Mouse (Mus musculus): ENCODE data around the gene Acacb. TPM values are rescaled to one million over a fixed set of nuclear protein-coding genes. Genes with fewer than 3 reads are reported as not detected.
A peak's percentile ranks its signal among the peaks of the same experiment; 100 is the strongest.

The Acacb gene
- total RNA-seq, 2 experiments from 2014 or later = 184 to 195 TPM

DNA sequence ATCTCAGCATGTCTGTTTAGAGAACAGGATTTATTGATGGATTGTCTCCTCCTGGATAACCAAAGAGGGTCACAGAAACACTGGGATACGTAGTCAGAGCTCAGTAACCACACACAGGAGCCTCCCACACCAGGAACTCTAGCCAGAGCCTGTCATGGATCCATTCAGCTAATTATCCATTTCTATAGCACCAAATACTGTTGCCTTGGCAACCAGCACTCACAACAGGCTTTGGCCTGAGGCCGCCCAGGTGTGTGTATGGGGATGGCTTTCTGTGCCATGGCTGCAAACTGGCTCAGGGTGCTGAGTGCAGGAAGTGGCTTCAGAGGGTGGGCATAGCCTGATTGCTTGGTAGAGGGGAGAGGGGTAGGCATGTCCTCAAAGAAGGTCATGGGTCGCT is 143.7 kb downstream of the Acacb start:
- intact Hi-C loops (cut with DNase I) = no loop called here
- no peak for DNase-seq

DNA sequence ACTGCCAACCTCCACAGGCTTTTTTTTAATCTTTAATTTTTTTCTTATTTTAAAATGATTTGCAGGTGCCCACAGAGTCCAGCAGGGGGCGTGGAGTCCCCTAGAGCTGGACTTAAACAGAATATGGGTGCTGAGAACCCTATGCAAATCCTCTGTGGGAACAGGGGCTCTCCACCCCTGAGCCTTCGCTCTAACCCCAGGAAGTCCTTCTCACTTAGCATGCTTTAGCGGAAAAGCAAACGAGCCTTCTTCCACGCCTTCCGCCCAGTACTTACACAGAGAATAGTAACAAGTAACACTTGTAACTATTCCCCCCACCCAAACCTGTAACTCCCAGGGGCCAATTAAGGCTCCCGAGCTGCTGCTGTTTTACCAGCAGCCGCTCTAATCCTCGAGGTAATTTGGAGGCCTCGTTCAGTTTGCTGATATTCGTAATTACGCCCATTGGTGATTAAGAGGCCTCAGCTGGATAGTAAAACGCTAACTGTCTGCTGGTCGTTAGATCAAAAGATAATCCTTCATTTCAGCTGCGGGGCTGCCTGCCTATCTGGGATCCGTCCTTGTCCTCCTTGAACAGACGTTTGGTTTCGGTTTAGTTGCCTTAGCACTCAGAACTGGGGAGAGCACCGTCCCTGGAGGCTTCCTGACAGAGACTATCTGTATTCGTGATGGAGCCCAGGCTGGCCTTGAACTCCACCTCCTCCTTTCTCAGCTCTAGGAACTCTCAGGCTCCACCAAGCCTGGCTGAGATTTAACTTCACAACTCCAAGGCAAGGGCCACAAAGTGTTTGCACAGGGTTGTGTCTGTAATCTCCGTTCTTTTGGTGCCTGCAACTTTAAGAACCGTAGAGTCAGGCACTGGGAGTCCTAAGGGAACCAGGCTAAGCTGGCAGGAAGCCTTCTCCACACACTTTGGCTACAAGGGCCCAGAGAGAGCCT is 150.6 kb downstream of the Acacb start:
- DNase-seq = peak; percentile 28 to 54
- intact Hi-C loops (cut with DNase I) = no loop called here

DNA sequence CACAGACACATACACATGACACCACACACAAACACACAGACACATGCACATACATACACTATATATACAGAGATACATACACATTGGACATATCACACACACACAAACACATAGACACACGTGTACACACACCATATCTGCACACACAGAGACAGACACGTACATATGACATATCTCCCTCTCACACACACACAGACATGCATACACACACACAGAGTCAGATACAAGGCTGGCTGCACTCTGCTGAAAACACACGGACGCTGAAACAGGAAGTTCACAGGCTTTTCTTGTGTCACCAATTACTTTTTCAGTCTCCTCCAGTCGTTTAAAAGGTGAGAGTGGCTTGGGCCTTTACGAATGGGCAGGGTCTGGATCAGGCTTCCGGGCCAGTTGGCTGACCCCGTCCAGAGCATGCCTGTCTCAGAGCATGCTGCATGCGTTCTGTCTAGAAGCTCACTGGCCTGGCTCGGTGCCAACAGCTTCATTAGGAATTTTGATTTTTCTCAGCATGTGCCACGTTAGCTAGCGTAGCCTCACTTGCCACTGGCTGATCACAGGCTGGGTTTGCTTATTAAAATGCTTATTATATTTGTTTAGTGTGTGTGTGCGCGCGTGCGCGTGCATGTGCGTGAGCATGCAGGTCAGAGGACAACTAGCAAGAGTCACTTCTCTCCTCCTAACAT is 152.0 kb downstream of the Acacb start:
- intact Hi-C loops (cut with DNase I) = no loop called here
- peak; percentile 12 to 25 for DNase-seq

DNA sequence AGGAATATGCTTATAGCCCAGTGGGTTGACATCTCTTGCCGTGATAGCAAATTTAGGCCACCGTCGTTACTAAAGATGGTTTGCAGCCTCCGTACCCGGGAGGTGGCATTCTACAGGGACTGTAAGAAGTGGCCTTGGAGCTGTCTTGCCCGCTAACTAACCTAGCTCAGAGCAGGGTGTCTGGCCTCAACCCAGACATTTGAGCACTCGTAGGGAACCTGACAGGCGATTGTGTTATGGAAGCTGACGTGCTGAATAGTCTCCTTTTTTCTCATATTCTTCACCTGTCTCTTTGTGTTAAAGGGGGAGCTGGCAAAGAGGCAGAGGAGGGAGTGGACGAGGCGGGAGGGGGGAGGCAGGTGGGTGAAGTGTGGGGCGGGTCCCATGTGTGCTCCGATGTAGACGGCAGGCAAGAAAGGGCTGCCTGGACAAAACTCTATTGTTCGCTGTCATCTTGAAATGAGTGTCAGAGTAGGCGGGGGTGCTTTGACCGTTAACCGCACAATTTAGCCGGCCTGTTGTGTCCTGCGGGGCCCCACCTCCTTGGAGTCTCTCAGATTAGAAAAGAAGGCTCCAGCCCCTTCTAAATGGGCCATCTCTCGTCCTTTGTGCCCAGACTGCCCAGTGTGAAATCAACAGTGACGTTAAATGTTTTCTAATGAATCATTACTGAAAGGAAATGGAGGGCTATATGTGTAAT is 153.0 kb downstream of the Acacb start:
- no peak for DNase-seq
- intact Hi-C loops (cut with DNase I) = no loop called here

DNA sequence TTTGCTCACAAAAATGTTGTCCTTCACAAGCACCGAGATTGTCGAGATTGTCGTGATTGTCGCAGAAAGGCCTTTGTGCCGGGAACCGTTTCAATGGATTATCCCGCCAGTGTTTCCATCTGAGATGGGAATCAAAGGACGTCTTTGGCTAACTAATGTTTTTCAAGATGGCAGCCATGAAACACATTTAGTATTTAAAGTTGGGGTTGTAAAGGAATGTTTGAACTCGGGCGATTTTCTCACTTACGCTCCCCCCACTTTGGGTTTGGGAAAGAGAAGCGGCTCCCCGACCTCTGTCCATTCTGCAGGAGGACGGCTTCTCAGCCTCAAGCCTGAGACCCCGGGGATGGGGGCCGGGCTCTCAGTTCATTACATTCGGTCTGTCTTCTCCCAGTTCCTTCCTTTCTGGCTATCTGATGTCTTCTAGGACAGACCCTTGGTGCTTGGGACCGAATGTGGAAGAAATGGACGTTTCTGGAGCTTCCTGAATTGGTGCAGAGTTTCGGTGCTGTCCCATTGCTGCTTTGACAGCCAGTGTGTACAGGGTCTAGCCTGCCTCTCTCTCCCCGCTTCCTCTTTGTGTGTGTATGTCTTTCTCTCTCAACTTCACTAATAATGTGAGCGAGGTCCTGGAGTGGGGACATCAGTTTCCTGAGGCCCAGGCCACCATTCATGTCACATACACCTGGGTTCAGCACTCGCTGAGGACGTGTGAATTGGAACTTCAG is 153.7 kb downstream of the Acacb start:
- DNase-seq = no peak
- intact Hi-C loops (cut with DNase I) = no loop called here

Other genes with a start within 250 kb of the Acacb start
- gene Coro1c, start 237.8 kb upstream of the Acacb start, total RNA-seq (2021) = 10 to 100 TPM; 41.1 to 51.1 TPM
- 10 to 100 TPM; 13.0 to 13.9 TPM for gene Ssh1, start 152.6 kb upstream of the Acacb start, total RNA-seq (2021)
- gene Dao, start 142.8 kb upstream of the Acacb start, total RNA-seq (2021) = not detected
- gene Usp30, start 81.1 kb upstream of the Acacb start, total RNA-seq (2021) = 10 to 100 TPM; 10.8 to 14.8 TPM
- gene Svop, start 55.0 kb upstream of the Acacb start, total RNA-seq (2021) = under 1 TPM in 1 of 2 experiments, not detected in 1; 0.19 TPM
- gene Alkbh2, start 18.3 kb upstream of the Acacb start, total RNA-seq (2021) = 1 to 10 TPM; 2.0 to 2.3 TPM
- gene Ung, start 16.1 kb upstream of the Acacb start, total RNA-seq (2021) = 10 to 100 TPM; 24.1 to 26.9 TPM
- gene Foxn4, start 127.3 kb downstream of the Acacb start, total RNA-seq (2021) = not detected
- under 1 TPM; 0.12 to 0.29 TPM for gene Myo1h, start 142.6 kb downstream of the Acacb start, total RNA-seq (2021)
- 10 to 100 TPM; 61.2 to 63.1 TPM for gene Kctd10, start 234.0 kb downstream of the Acacb start, total RNA-seq (2021)
- gene Ube3b, start 234.1 kb downstream of the Acacb start, total RNA-seq (2021) = 10 to 100 TPM; 67.5 to 67.7 TPM

Measured in heart, postnatal 14 days (tissue).